Mouse (Mus musculus): ENCODE measurements at regions not wholly inside any gene's neighbourhood (a gene's known extent, or its start where the extent isn't known, plus 50 kb on each side); places are given as distances from the start of the nearest gene placed in this dataset.

DNA sequence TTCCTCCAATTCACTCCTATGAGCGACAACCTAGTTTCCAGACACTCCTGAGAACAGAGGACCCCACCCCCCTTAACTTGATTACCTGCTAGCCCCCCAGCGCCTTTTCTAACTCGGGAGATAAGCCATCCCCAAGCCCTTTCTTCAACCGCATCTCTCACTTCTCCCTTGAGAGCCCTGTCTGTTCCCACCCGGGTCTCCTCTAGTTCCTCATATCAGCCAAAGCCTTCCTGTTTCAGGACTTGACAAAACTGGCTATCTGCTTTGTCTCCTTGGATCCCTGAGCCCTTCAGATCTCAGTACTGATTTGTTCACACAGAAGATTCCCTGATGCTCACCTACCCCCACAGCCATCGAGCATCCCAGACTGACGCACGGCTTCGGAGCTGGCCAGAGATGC, 61.5 kb upstream of the Nap1l1 start:
- H3K4me3 ChIP-seq (ENCODE audit: control insufficient read depth in 1 of 2, insufficient read depth in 1 of 2, low read depth in 2 of 2, low read length in 2 of 2) = no peak overlapping the region
- DNase-seq (ENCODE audit: low read depth, low spot score) = peak; percentile 32

DNA sequence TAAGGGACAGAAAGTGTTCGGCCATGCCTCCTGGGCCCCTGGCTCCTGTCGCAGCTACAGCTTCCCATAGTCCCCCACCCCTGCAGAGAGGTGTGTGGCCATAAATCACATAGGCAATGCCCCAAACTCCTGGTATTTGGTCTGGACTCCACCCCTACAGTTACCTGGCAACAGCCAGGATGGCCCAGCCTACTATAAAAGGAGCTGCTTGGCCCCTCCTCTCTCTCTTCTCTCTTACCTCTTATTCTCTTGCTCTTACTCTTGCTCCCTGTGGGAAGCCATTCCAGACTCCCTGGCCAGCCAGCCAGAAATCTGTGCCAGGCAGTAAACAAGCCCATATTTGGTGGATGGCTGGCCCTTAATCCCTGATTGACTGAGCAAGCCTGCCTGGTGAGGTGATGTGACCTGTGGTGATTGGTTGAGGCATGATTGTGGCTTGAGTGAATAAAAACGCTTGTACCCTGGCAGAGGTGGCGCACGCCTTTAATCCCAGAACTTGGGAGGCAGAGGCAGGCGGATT, 56.4 kb upstream of the Nap1l1 start:
- no peaks in the 10 kb centered on the region for H3K79me2 ChIP-seq (ENCODE audit: control insufficient read depth, insufficient read depth, low read length, poor library complexity)
- DNase-seq (ENCODE audit: low read depth, low spot score) = no peak
- H3K9me3 ChIP-seq (replicated peaks; ENCODE audit: insufficient read depth, low read length) = no peaks in the 10 kb centered on the region
- H3K9ac ChIP-seq (ENCODE audit: control insufficient read depth, low read depth, low read length, poor library complexity, severe bottlenecking) = no peak overlapping the region
- H3K27ac ChIP-seq (ENCODE audit: control insufficient read depth, low read depth, low read length) = no peak overlapping the region
- no peaks in the 10 kb centered on the region; a peak in 1 of 4 replicates for H3K36me3 ChIP-seq (ENCODE audit: control insufficient read depth in 1 of 2, insufficient read depth in 2 of 2, low read length in 2 of 2)
- TF ChIP-seq KAT2A (conservative IDR thresholded peaks at IDR 0.05; ENCODE audit: low read depth, low read length) (no peak), RCOR1 (IDR thresholded peaks at IDR 0.05; ENCODE audit: low read depth, low read length) (no peak), CHD1 (IDR thresholded peaks at IDR 0.05; ENCODE audit: low read depth, low read length) (no peak), CTCF (IDR thresholded peaks at IDR 0.05 in 2 of 3, conservative IDR thresholded peaks at IDR 0.05 in 1 of 3; ENCODE audit: control insufficient read depth in 1 of 3, insufficient read depth in 1 of 3, low read depth in 2 of 3, low read length in 3 of 3, poor library complexity in 1 of 3, severe bottlenecking in 1 of 3) (no peak), ZC3H11A (IDR thresholded peaks at IDR 0.05; ENCODE audit: low read depth, low read length) (no peak), JUND (IDR thresholded peaks at IDR 0.05; ENCODE audit: low read depth, low read length) (no peak), USF1 (IDR thresholded peaks at IDR 0.05; ENCODE audit: low read depth, low read length) (no peak), ZKSCAN1 (IDR thresholded peaks at IDR 0.05; ENCODE audit: low read depth, low read length) (no peak), MEF2A (IDR thresholded peaks at IDR 0.05; ENCODE audit: extremely low read depth, insufficient replicate concordance, low read depth, low read length, poor library complexity, severe bottlenecking) (no peak)
- no peak overlapping the region for H3K4me3 ChIP-seq (ENCODE audit: control insufficient read depth in 1 of 2, insufficient read depth in 1 of 2, low read depth in 2 of 2, low read length in 2 of 2)
- peaks cover 0 to 15% of the 10 kb centered on the region in 2 experiments; a peak in 2 of 4 replicates for H3K4me1 ChIP-seq (ENCODE audit: control insufficient read depth in 1 of 2, insufficient read depth in 2 of 2, low read length in 2 of 2)
- H3K27me3 ChIP-seq (ENCODE audit: control insufficient read depth in 1 of 2, insufficient read depth in 2 of 2, low read length in 2 of 2) = no peaks in the 10 kb centered on the region

More for the DNA sequence above, 61.5 kb upstream of the Nap1l1 start:
- peaks cover 0 to 3% of the 10 kb centered on the region in 2 experiments; a peak in 1 of 4 replicates for H3K4me1 ChIP-seq (ENCODE audit: control insufficient read depth in 1 of 2, insufficient read depth in 2 of 2, low read length in 2 of 2)
- H3K27ac ChIP-seq (ENCODE audit: control insufficient read depth, low read depth, low read length) = no peak overlapping the region
- H3K27me3 ChIP-seq (ENCODE audit: control insufficient read depth in 1 of 2, insufficient read depth in 2 of 2, low read length in 2 of 2) = no peaks in the 10 kb centered on the region; a peak in 1 of 4 replicates
- H3K79me2 ChIP-seq (ENCODE audit: control insufficient read depth, insufficient read depth, low read length, poor library complexity) = no peaks in the 10 kb centered on the region
- H3K9me3 ChIP-seq (replicated peaks; ENCODE audit: insufficient read depth, low read length) = no peaks in the 10 kb centered on the region
- no peak overlapping the region for H3K9ac ChIP-seq (ENCODE audit: control insufficient read depth, low read depth, low read length, poor library complexity, severe bottlenecking)
- H3K36me3 ChIP-seq (ENCODE audit: control insufficient read depth in 1 of 2, insufficient read depth in 2 of 2, low read length in 2 of 2) = no peaks in the 10 kb centered on the region
- TF ChIP-seq HCFC1 (IDR thresholded peaks at IDR 0.05; ENCODE audit: low read depth, low read length) (no peak), NRF1 (IDR thresholded peaks at IDR 0.05; ENCODE audit: insufficient read depth, low read depth, low read length, poor library complexity, severe bottlenecking) (no peak), ZKSCAN1 (IDR thresholded peaks at IDR 0.05; ENCODE audit: low read depth, low read length) (no peak), MYC (IDR thresholded peaks at IDR 0.05; ENCODE audit: low read depth, low read length) (no peak), E2F4 (IDR thresholded peaks at IDR 0.05; ENCODE audit: borderline replicate concordance, low read depth, low read length) (no peak), GABPA (IDR thresholded peaks at IDR 0.05; ENCODE audit: low read depth, low read length) (no peak), JUND (IDR thresholded peaks at IDR 0.05; ENCODE audit: low read depth, low read length) (no peak), MAX (IDR thresholded peaks at IDR 0.05; ENCODE audit: low read length) (no peak), ZC3H11A (IDR thresholded peaks at IDR 0.05; ENCODE audit: low read depth, low read length) (no peak), CTCF (IDR thresholded peaks at IDR 0.05 in 2 of 3, conservative IDR thresholded peaks at IDR 0.05 in 1 of 3; ENCODE audit: control insufficient read depth in 1 of 3, insufficient read depth in 1 of 3, low read depth in 2 of 3, low read length in 3 of 3, poor library complexity in 1 of 3, severe bottlenecking in 1 of 3) (no peak), POLR2AphosphoS5 (IDR thresholded peaks at IDR 0.05; ENCODE audit: borderline replicate concordance, low read depth, low read length) (no peak), EP300 (IDR thresholded peaks at IDR 0.05; ENCODE audit: low read depth in 1 of 2, low read length in 2 of 2) (no peak), BHLHE40 (IDR thresholded peaks at IDR 0.05; ENCODE audit: borderline replicate concordance, low read depth, low read length) (no peak), UBTF (IDR thresholded peaks at IDR 0.05; ENCODE audit: borderline replicate concordance, insufficient read depth, low read depth, low read length) (no peak), RCOR1 (IDR thresholded peaks at IDR 0.05; ENCODE audit: low read depth, low read length) (no peak), SIN3A (IDR thresholded peaks at IDR 0.05; ENCODE audit: low read length) (no peak), POLR2AphosphoS2 (IDR thresholded peaks at IDR 0.05; ENCODE audit: low read length) (no peak), SMC3 (IDR thresholded peaks at IDR 0.05; ENCODE audit: low read depth, low read length) (no peak), NELFE (IDR thresholded peaks at IDR 0.05; ENCODE audit: low read depth, low read length) (no peak)
